Comparison of ENCODE assay signal across 8 mouse cellular contexts in the genomic region with DNA sequence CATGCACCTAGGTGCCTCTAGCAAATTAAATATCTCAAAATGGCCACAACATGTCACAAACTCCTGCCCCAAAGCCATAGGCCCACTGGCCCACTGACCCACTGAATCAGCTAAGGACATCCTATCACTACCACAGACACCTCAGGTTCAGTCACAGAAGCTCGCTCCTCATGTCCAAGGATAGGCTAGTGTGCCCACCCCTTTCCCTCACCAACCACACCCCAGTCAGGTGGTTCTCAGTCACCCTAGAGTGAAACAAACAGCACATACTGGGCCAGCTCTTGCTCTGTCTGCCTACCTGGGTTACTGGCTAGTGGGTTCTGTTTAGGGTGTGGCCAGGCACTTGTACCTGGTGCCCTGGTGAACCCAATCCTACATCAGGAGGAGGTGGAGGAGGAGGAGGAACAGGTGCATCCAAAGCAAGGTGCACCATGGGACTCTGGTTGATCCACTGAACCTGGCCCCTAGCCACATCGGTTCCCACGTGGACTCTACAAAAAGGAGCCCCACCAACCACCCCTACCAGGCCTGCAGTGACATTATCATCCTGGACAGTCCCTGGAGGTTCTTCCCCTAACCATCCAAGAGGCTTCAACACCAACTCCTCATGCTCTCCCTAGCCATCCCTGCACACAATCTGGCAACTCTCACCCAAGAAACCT. TPM values are rescaled to one million over a fixed set of nuclear protein-coding genes. Genes with fewer than 3 reads are reported as not detected.
DNase-seq lines count a peak whose midpoint lies in the region; ATAC-seq and TF ChIP-seq lines count a peak whose summit lies in the region.

No protein-coding gene starts in this region.

- H3K4me3 ChIP-seq in lung, postnatal 0 days (ENCODE audit: low read depth, low read length) = peak overlapping the region; percentile 75; the same call in 1 of the 2 replicates
- H3K4me3 ChIP-seq in limb, embryonic 11.5 days (ENCODE audit: low read depth, low read length) = no peak overlapping the region
- H3K4me3 ChIP-seq in olfactory bulb, adult 2 months (ENCODE audit: insufficient read depth, low read depth, low read length) = peak overlapping the region; percentile 91; the same call in 1 of the 2 replicates

- no peaks in the 10 kb centered on the region for H3K27me3 ChIP-seq in lung, postnatal 0 days (replicated peaks; ENCODE audit: insufficient read depth, low read length)
- H3K27me3 ChIP-seq in limb, embryonic 11.5 days (ENCODE audit: control insufficient read depth, insufficient read depth, low read length) = no peaks in the 10 kb centered on the region

- peaks cover 35% of the 10 kb centered on the region for H3K36me3 ChIP-seq in lung, postnatal 0 days (ENCODE audit: insufficient read depth, low read length)
- peaks cover 32% of the 10 kb centered on the region for H3K36me3 ChIP-seq in limb, embryonic 11.5 days (ENCODE audit: control insufficient read depth, insufficient read depth, low read length)

- no peak for ATAC-seq in lung, postnatal 0 days
- ATAC-seq in limb, embryonic 11.5 days (ENCODE audit: insufficient number of reproducible peaks, low FRiP score, low TSS enrichment, low read depth) = no peak

- peaks cover 14% of the 10 kb centered on the region for H3K4me1 ChIP-seq in lung, postnatal 0 days (ENCODE audit: insufficient read depth, low read depth, low read length)
- H3K4me1 ChIP-seq in limb, embryonic 11.5 days (ENCODE audit: control insufficient read depth, insufficient read depth, low read length) = peaks cover 9% of the 10 kb centered on the region
- H3K4me1 ChIP-seq in olfactory bulb, adult 2 months (ENCODE audit: control insufficient read depth, insufficient read depth, low read length) = peaks cover 22% of the 10 kb centered on the region

- no peak for TF ChIP-seq CTCF in lung, postnatal 0 days (IDR thresholded peaks at IDR 0.05)
- TF ChIP-seq CTCF in olfactory bulb, adult 2 months (IDR thresholded peaks at IDR 0.05; ENCODE audit: insufficient read depth, low read depth, low read length) = no peak

- WGBS in lung, postnatal 0 days = 80% methylated on average over 3 of the region's 3 CpGs
- WGBS in limb, embryonic 11.5 days = 99% methylated on average over 3 of the region's 3 CpGs
- 77% methylated on average over 3 of the region's 3 CpGs for WGBS in olfactory bulb, adult 2 months

- no peak for TF ChIP-seq POLR2A in olfactory bulb, adult 2 months (IDR thresholded peaks at IDR 0.05; ENCODE audit: insufficient read depth, low read depth, low read length)

- no peak overlapping the region for H3K27ac ChIP-seq in lung, postnatal 0 days (ENCODE audit: low read length)
- H3K27ac ChIP-seq in limb, embryonic 11.5 days (replicated peaks; ENCODE audit: low read depth, low read length) = no peak overlapping the region
- no peak overlapping the region for H3K27ac ChIP-seq in olfactory bulb, adult 2 months (ENCODE audit: insufficient read depth, low read depth, low read length)

- 0 out of 2 replicates have a peak overlapping the region, but pooled peaks have one; percentile 91 for H3K9ac ChIP-seq in lung, postnatal 0 days (replicated peaks; ENCODE audit: low read depth)
- no peak overlapping the region for H3K9ac ChIP-seq in limb, embryonic 11.5 days (ENCODE audit: low read length)

- TF ChIP-seq EP300 in lung, postnatal 0 days (IDR thresholded peaks at IDR 0.05) = no peak

- peak; percentile 27 to 52 for DNase-seq in adrenal gland, adult (ENCODE audit: inconsistent age in 2 of 2, low spot score in 1 of 2)
- no peak for DNase-seq in adrenal gland, postnatal 4 days (ENCODE audit: low spot score in 2 of 2)
- no peak for DNase-seq in lung, postnatal 0 days (ENCODE audit: low spot score)
- no peak for DNase-seq in lung, postnatal 10 days
- no peak for DNase-seq in limb, embryonic 11.5 days (ENCODE audit: low spot score)
- no peak for DNase-seq in layer of hippocampus, adult 18-20 months (ENCODE audit: low spot score in 2 of 2)
- DNase-seq in cerebellum, postnatal 36 days = no peak

- H3K9me3 ChIP-seq in lung, postnatal 0 days (ENCODE audit: low read length) = no peaks in the 10 kb centered on the region
- no peaks in the 10 kb centered on the region for H3K9me3 ChIP-seq in limb, embryonic 11.5 days (ENCODE audit: control insufficient read depth, low read length)

- H3K4me2 ChIP-seq in lung, postnatal 0 days (replicated peaks; ENCODE audit: low read depth, low read length) = peak overlapping the region; percentile 87
- H3K4me2 ChIP-seq in limb, embryonic 11.5 days (ENCODE audit: low read depth, severe bottlenecking) = peak overlapping the region; percentile 85

RNA-seq across cellular contexts. Expression of a gene that starts 2.0 kb away (rescaled TPM):
- total RNA-seq in adrenal gland, postnatal 4 days (2021) = 100 to 1,000 TPM; 536 to 544 TPM
- polyA plus RNA-seq in lung, postnatal 0 days (2015; fragmentation: Nextera tagmentation; extraction: Ambion mirVana) = 469 and 481 TPM in 2 replicates
- 133 and 139 TPM in 2 replicates for polyA plus RNA-seq in limb, embryonic 11.5 days (2014; fragmentation: Nextera tagmentation; extraction: Ambion mirVana)
- polyA plus RNA-seq in olfactory bulb, adult 2 months (2012; ENCODE audit: insufficient read depth, insufficient read length, low replicate concordance, missing spikeins) = 266 and 290 TPM in 2 replicates
- total RNA-seq in layer of hippocampus, adult 18-20 months (2021) = 100 to 1,000 TPM; 303 to 349 TPM

RNA-seq across cellular contexts. Expression of a gene that starts 3.4 kb away (rescaled TPM):
- 1 to 10 TPM in 1 of 2 experiments, under 1 TPM in 1; 0.48 to 4.3 TPM for total RNA-seq in adrenal gland, postnatal 4 days (2021)
- 0.80 TPM in 1 of 2 replicates, not detected in the other for polyA plus RNA-seq in lung, postnatal 0 days (2015; fragmentation: Nextera tagmentation; extraction: Ambion mirVana)
- 0.79 TPM in 1 of 2 replicates, not detected in the other for polyA plus RNA-seq in limb, embryonic 11.5 days (2014; fragmentation: Nextera tagmentation; extraction: Ambion mirVana)
- not detected in 2 replicates for polyA plus RNA-seq in olfactory bulb, adult 2 months (2012; ENCODE audit: insufficient read depth, insufficient read length, low replicate concordance, missing spikeins)
- 1 to 10 TPM in 1 of 2 experiments, under 1 TPM in 1; 0.94 to 6.7 TPM for total RNA-seq in layer of hippocampus, adult 18-20 months (2021)

RNA-seq across cellular contexts. Expression of a gene that starts 12.3 kb away (rescaled TPM):
- 1 to 10 TPM; 5.1 to 6.2 TPM for total RNA-seq in adrenal gland, postnatal 4 days (2021)
- polyA plus RNA-seq in lung, postnatal 0 days (2015; fragmentation: Nextera tagmentation; extraction: Ambion mirVana) = 15.0 and 15.5 TPM in 2 replicates
- polyA plus RNA-seq in limb, embryonic 11.5 days (2014; fragmentation: Nextera tagmentation; extraction: Ambion mirVana) = 0.27 and 0.72 TPM in 2 replicates
- polyA plus RNA-seq in olfactory bulb, adult 2 months (2012; ENCODE audit: insufficient read depth, insufficient read length, low replicate concordance, missing spikeins) = not detected in 2 replicates
- total RNA-seq in layer of hippocampus, adult 18-20 months (2021) = 10 to 100 TPM; 36.8 to 37.1 TPM

RNA-seq across cellular contexts. Expression of a gene that starts 48.8 kb away (rescaled TPM):
- total RNA-seq in adrenal gland, postnatal 4 days (2021) = not detected
- polyA plus RNA-seq in lung, postnatal 0 days (2015; fragmentation: Nextera tagmentation; extraction: Ambion mirVana) = 0.47 and 1.1 TPM in 2 replicates
- polyA plus RNA-seq in limb, embryonic 11.5 days (2014; fragmentation: Nextera tagmentation; extraction: Ambion mirVana) = 0.62 TPM in 1 of 2 replicates, not detected in the other
- polyA plus RNA-seq in olfactory bulb, adult 2 months (2012; ENCODE audit: insufficient read depth, insufficient read length, low replicate concordance, missing spikeins) = not detected in 2 replicates
- total RNA-seq in layer of hippocampus, adult 18-20 months (2021) = not detected

RNA-seq across cellular contexts. Expression of a gene that starts 55.7 kb away (rescaled TPM):
- total RNA-seq in adrenal gland, postnatal 4 days (2021) = 100 to 1,000 TPM in 1 of 2 experiments, 10 to 100 TPM in 1; 79.5 to 219 TPM
- 1.9 and 2.1 TPM in 2 replicates for polyA plus RNA-seq in lung, postnatal 0 days (2015; fragmentation: Nextera tagmentation; extraction: Ambion mirVana)
- 7.0 and 10.3 TPM in 2 replicates for polyA plus RNA-seq in limb, embryonic 11.5 days (2014; fragmentation: Nextera tagmentation; extraction: Ambion mirVana)
- not detected in 2 replicates for polyA plus RNA-seq in olfactory bulb, adult 2 months (2012; ENCODE audit: insufficient read depth, insufficient read length, low replicate concordance, missing spikeins)
- 1 to 10 TPM in 1 of 2 experiments, not detected in 1; 1.2 TPM for total RNA-seq in layer of hippocampus, adult 18-20 months (2021)

Comparison
In these comparisons a context has a peak if more than half of its experiments do, and no peak if none do; other contexts are left out.
1. DNase-seq: peak in adrenal gland, adult (2 of 2); none in adrenal gland, postnatal 4 days (0 of 2), lung, postnatal 0 days (single experiment), lung, postnatal 10 days (single experiment), limb, embryonic 11.5 days (single experiment), layer of hippocampus, adult 18-20 months (0 of 2) and cerebellum, postnatal 36 days (0 of 2).